Mouse (Mus musculus) thymus, postnatal 25 days (tissue): Measurements from ENCODE around the gene Crtc1.
A peak's percentile ranks its signal among the peaks of the same experiment; 100 is the strongest.

ENCODE experiments used
- DNase-seq: peaks from one replicate; pipeline ENCODE4 v3.0.0; 2022

The Crtc1 gene

GRCm38 (mm10) chr8:70419879-70420643 lies 19.3 kb downstream of the Crtc1 start:
- no peak for DNase-seq

- DNase-seq, result no peak
Measured at GRCm38 (mm10) chr8:70418954-70419353, 20.4 kb downstream of the Crtc1 start.

- DNase-seq, result peak; percentile 9
Measured at GRCm38 (mm10) chr8:70417914-70418313, 21.5 kb downstream of the Crtc1 start.

GRCm38 (mm10) chr8:70416941-70417340 lies 22.4 kb downstream of the Crtc1 start:
- DNase-seq, result no peak

GRCm38 (mm10) chr8:70415540-70416451 lies 23.6 kb downstream of the Crtc1 start:
- peak; percentile 48 for DNase-seq

GRCm38 (mm10) chr8:70414310-70414946 lies 25.0 kb downstream of the Crtc1 start:
- DNase-seq, result no peak

- no peak for DNase-seq
Measured at GRCm38 (mm10) chr8:70410281-70410680, 29.1 kb downstream of the Crtc1 start.

- no peak for DNase-seq
Measured at GRCm38 (mm10) chr8:70409455-70409871, 29.9 kb downstream of the Crtc1 start.

- no peak for DNase-seq
Measured at GRCm38 (mm10) chr8:70409019-70409418, 30.4 kb downstream of the Crtc1 start.

- DNase-seq, result no peak
Measured at GRCm38 (mm10) chr8:70408301-70408700, 31.1 kb downstream of the Crtc1 start.

GRCm38 (mm10) chr8:70406427-70407069 lies 32.8 kb downstream of the Crtc1 start:
- no peak for DNase-seq

- DNase-seq, result no peak
Measured at GRCm38 (mm10) chr8:70405189-70405588, 34.2 kb downstream of the Crtc1 start.

- no peak for DNase-seq
Measured at GRCm38 (mm10) chr8:70404212-70404611, 35.2 kb downstream of the Crtc1 start.

GRCm38 (mm10) chr8:70397611-70398563 lies 41.5 kb downstream of the Crtc1 start:
- DNase-seq, result no peak

GRCm38 (mm10) chr8:70396184-70396583 lies 43.2 kb downstream of the Crtc1 start:
- no peak for DNase-seq

GRCm38 (mm10) chr8:70395649-70396048 lies 43.7 kb downstream of the Crtc1 start:
- DNase-seq, result no peak

GRCm38 (mm10) chr8:70394269-70394998 lies 44.9 kb downstream of the Crtc1 start:
- no peak for DNase-seq

- no peak for DNase-seq
Measured at GRCm38 (mm10) chr8:70393087-70393486, 46.3 kb downstream of the Crtc1 start.

- no peak for DNase-seq
Measured at GRCm38 (mm10) chr8:70389678-70390077, 49.7 kb downstream of the Crtc1 start.

GRCm38 (mm10) chr8:70383287-70383686 lies 56.1 kb downstream of the Crtc1 start:
- peak; percentile 64 for DNase-seq

GRCm38 (mm10) chr8:70380069-70380468 lies 59.3 kb downstream of the Crtc1 start:
- DNase-seq, result no peak
